Mouse (Mus musculus) hindbrain, embryonic 13.5 days (tissue): ENCODE measurements around the gene Faxc. TPM values are rescaled to one million over a fixed set of nuclear protein-coding genes. Genes with fewer than 3 reads are reported as not detected.
A peak's percentile ranks its signal among the peaks of the same experiment; 100 is the strongest.

Experiments used
- ATAC-seq: fragments of 200-750 bp; cut with Nextera tagmentation; 2 replicates; pipeline ENCODE4 v1.8.0; 2017; ENCODE audit warnings: moderate TSS enrichment; ENCODE audit not compliant: low FRiP score
- H3K27ac ChIP-seq: fragments of 300-500 bp; sonication (generic); 2 replicates; pipeline ENCODE4 v1.5.1; 2015; ENCODE audit warnings: inconsistent platforms, mild to moderate bottlenecking, moderate library complexity
- H3K27me3 ChIP-seq: fragments of 300-500 bp; sonication (generic); 2 replicates; pipeline ENCODE4 v1.6.1; 2015; ENCODE audit warnings: mild to moderate bottlenecking, inconsistent platforms
- H3K36me3 ChIP-seq: fragments of 300-500 bp; sonication (generic); 2 replicates; pipeline ENCODE4 v1.6.1; 2015; ENCODE audit warnings: mild to moderate bottlenecking, inconsistent platforms
- H3K4me1 ChIP-seq: fragments of 300-500 bp; sonication (generic); replicated peaks from 2 replicates; pipeline ENCODE4 v1.6.1; 2015; ENCODE audit warnings: inconsistent platforms
- H3K4me2 ChIP-seq: fragments of 300-500 bp; sonication (generic); 2 replicates; pipeline ENCODE4 v1.6.1; 2015; ENCODE audit warnings: inconsistent platforms, mild to moderate bottlenecking, moderate library complexity
- H3K4me3 ChIP-seq: fragments of 300-500 bp; sonication (generic); 2 replicates; pipeline ENCODE4 v1.5.1; 2015; ENCODE audit warnings: mild to moderate bottlenecking, inconsistent platforms
- H3K9ac ChIP-seq: fragments of 300-500 bp; sonication (generic); 2 replicates; pipeline ENCODE4 v1.6.1; 2015; ENCODE audit warnings: mild to moderate bottlenecking, inconsistent platforms
- H3K9me3 ChIP-seq: fragments of 300-500 bp; sonication (generic); 2 replicates; pipeline ENCODE4 v1.6.1; 2016; ENCODE audit warnings: inconsistent platforms
- WGBS: fragments of 180-500 bp; shearing (Covaris S2); methylation state at CpG from one replicate; pipeline ENCODE4 v1.1.7; 2015; 5-methylcytosine and 5-hydroxymethylcytosine counted together
- polyA plus RNA-seq: library from polyadenylated mRNA; unstranded; fragments of >200 nt; fragmentation: Nextera tagmentation; extraction: Ambion mirVana; gene quantifications from 2 replicates; pipeline ENCODE4 v1.2.1, GENCODE M21; 2015

Gene Faxc
- polyA plus RNA-seq, 1 experiment from 2014 or later = 20.0 TPM

GRCm38 (mm10) chr4:21974126-21974525, 43.0 kb downstream of the Faxc start:
- Histone ChIP-seq H3K4me3 (no peak overlapping the region), H3K4me1 (0 out of 2 replicates have a peak, but pooled peaks cover 8% of the 10 kb centered on the region), H3K9ac (no peak overlapping the region), H3K27ac (no peak overlapping the region), H3K4me2 (no peak overlapping the region), H3K27me3 (no peaks in the 10 kb centered on the region), H3K36me3 (peaks cover 18% of the 10 kb centered on the region), H3K9me3 (no peaks in the 10 kb centered on the region)
- WGBS = 65% methylated on average over 3 of the region's 3 CpGs
- ATAC-seq = no peak

GRCm38 (mm10) chr4:21980471-21980870, 49.3 kb downstream of the Faxc start:
- Histone ChIP-seq H3K27ac (no peak overlapping the region), H3K9ac (no peak overlapping the region), H3K4me3 (no peak overlapping the region), H3K4me1 (no peaks in the 10 kb centered on the region), H3K27me3 (no peaks in the 10 kb centered on the region), H3K9me3 (no peaks in the 10 kb centered on the region), H3K4me2 (no peak overlapping the region), H3K36me3 (peaks cover 25% of the 10 kb centered on the region)
- no peak for ATAC-seq
- WGBS = 91% methylated on average over 4 of the region's 4 CpGs

- Histone ChIP-seq H3K9me3 (no peaks in the 10 kb centered on the region), H3K4me2 (no peak overlapping the region), H3K4me3 (no peak overlapping the region), H3K27me3 (no peaks in the 10 kb centered on the region), H3K27ac (no peak overlapping the region), H3K36me3 (peaks cover 30% of the 10 kb centered on the region), H3K4me1 (no peaks in the 10 kb centered on the region), H3K9ac (no peak overlapping the region)
- no peak for ATAC-seq
- WGBS = 98% methylated on average over 9 of the region's 9 CpGs
Measured at GRCm38 (mm10) chr4:21982449-21982848, 51.3 kb downstream of the Faxc start.

DNA sequence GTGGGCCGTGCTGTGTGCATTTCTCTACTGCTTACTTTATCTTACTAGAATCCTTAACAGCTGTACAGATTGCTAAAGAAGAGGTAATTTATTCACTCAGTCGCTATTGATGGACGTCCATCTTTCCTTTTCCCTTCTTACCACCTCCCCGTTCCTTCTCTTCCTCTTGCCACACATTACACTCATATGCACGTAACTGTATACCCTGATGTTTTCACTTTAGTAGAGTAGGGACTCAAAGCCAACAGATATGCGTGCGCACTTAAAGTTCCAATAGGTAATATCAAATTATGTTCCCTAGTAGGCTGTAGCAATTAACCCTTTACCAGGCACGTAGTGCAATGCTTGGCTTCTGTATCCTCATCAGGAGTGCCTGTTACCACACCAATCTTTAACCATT, 55.7 kb downstream of the Faxc start:
- WGBS = 86% methylated on average over 8 of the region's 8 CpGs
- no peak overlapping the region for H3K9ac ChIP-seq
- no peak overlapping the region for H3K4me2 ChIP-seq
- no peaks in the 10 kb centered on the region for H3K27me3 ChIP-seq
- ATAC-seq = no peak
- H3K9me3 ChIP-seq = no peaks in the 10 kb centered on the region
- no peak overlapping the region for H3K4me3 ChIP-seq
- H3K4me1 ChIP-seq = no peaks in the 10 kb centered on the region
- H3K36me3 ChIP-seq = peaks cover 30% of the 10 kb centered on the region
- H3K27ac ChIP-seq = no peak overlapping the region

DNA sequence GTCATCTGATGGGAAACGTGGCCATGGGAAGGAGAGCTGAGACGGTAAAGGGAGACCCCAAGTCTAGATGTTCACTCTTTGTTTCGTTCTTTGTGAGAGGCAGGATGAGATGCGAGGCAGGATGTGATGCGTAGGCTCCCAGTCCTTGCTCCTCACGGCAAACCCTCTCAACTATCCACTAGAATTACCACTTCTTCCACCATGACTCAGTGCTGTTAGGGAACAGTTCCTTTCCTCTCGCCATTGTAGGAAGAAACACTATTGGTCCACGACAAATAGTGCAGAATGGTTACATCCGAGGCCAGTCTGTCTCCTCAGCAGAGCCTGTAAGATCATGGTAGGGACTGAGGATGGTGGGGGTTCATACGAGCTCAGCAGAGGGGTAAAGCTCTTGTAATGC, 56.3 kb downstream of the Faxc start:
- Histone ChIP-seq H3K27me3 (no peaks in the 10 kb centered on the region), H3K36me3 (peaks cover 27% of the 10 kb centered on the region), H3K9ac (no peak overlapping the region), H3K4me3 (no peak overlapping the region), H3K4me2 (no peak overlapping the region), H3K9me3 (no peaks in the 10 kb centered on the region), H3K4me1 (no peaks in the 10 kb centered on the region), H3K27ac (no peak overlapping the region)
- 92% methylated on average over 10 of the region's 10 CpGs for WGBS
- no peak for ATAC-seq

GRCm38 (mm10) chr4:21989571-21990091, 58.5 kb downstream of the Faxc start:
- no peak for ATAC-seq
- Histone ChIP-seq H3K27me3 (no peaks in the 10 kb centered on the region), H3K36me3 (peaks cover 44% of the 10 kb centered on the region), H3K27ac (no peak overlapping the region), H3K4me2 (no peak overlapping the region), H3K9ac (no peak overlapping the region), H3K4me1 (no peaks in the 10 kb centered on the region), H3K9me3 (no peaks in the 10 kb centered on the region), H3K4me3 (no peak overlapping the region)
- 90% methylated on average over 3 of the region's 3 CpGs for WGBS

DNA sequence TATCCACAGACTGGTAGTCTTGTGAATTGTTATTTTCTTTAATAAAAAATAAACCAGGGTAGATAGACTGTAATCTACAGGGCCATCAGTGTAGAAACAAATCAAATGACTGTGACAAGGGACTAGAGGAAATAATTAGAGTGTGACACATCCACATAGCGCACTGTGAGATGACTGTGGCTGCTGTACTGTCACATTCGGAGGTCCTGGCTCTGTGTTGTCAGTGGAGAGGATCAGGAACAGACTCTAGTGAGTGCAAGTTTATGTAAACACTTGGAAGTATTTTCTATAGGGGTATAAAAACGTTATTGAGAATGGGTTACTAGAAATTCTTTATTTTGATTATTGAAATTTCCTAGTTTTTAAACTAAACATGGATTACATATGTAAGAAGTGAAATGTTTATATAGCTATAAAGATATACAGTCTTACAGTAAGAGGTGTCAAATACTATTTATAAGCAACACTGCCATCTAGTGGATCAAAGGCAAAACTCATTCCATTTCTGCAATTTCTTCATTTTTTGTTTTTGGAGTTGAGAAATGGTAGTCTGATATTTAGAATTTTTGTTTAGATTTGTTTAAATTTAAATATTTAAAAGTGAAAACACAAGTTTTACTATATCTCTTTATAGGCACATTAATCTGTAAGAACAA, 59.6 kb downstream of the Faxc start:
- Histone ChIP-seq H3K36me3 (peaks cover 48% of the 10 kb centered on the region), H3K9me3 (no peaks in the 10 kb centered on the region), H3K27ac (no peak overlapping the region), H3K27me3 (no peaks in the 10 kb centered on the region), H3K4me1 (no peaks in the 10 kb centered on the region), H3K4me2 (no peak overlapping the region), H3K4me3 (no peak overlapping the region), H3K9ac (no peak overlapping the region)
- ATAC-seq = 0 out of 2 replicates have a peak, but pooled peaks have one; percentile 41
- WGBS = 57% methylated on average over 3 of the region's 3 CpGs

DNA sequence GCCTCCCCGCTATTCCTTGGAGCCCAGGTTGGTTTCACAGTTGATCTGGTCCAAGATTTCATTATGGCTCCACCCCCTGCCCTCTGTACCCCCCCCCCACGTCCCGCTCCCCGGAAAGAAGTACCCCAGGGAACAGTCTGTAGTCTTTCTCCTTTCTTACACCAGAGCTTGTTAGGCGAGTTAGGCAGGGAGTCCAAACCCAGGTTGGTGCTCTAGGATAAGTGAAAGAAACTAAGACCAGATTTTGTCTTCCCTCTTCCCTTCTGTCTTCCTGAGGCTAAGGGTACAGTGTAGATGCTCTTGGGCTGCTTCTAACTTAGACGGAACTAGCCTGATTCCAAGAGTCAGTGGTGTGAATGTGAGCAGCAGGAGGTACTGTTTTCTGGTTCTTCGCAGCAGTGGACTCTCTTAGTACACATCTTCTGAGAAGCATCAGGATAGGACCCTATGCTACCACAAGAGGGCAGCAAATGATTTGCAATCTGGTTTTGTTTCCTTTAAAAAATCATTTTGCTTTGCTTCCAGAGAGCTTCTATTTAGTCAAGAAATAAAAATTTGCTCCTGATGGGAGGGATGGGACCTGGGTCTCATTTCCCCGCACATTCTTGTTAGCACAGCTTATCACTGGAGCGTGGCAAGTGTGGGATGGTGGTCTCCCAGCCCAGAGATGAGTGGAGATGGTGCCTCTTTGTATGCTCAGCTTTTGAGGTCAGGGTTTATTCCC, 86.7 kb downstream of the Faxc start:
- Histone ChIP-seq H3K4me2 (peak overlapping the region; percentile 34; the same call in 1 of the 2 replicates), H3K36me3 (no peaks in the 10 kb centered on the region), H3K27ac (0 out of 2 replicates have a peak overlapping the region, but pooled peaks have one; percentile 26), H3K4me1 (peaks cover 11% of the 10 kb centered on the region), H3K27me3 (no peaks in the 10 kb centered on the region), H3K9me3 (no peaks in the 10 kb centered on the region), H3K4me3 (no peak overlapping the region), H3K9ac (peak overlapping the region; percentile 20; the same call in 1 of the 2 replicates)
- peak; percentile 88 for ATAC-seq
- WGBS = 15% methylated on average over 9 of the region's 9 CpGs

DNA sequence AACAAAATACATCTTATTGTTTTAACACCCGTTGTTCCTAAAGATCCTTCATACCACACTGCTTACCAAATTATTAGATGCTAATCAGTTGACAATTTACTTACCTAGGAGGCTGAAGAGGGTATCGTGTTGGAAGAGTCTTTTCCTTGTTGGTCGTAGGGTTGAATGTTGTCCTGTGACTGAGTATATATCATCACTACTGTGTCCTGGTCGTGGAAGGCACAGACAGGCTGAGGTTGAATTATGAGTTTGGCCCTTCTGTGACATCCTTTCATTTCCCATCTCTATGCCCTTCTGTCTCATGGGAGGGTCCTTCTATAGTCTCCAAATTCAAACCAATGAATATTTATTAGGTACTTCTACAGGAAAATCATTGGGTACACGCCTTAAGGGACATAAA, 87.3 kb downstream of the Faxc start:
- Histone ChIP-seq H3K4me2 (peak overlapping the region; percentile 34; the same call in 1 of the 2 replicates), H3K36me3 (no peaks in the 10 kb centered on the region), H3K4me3 (no peak overlapping the region), H3K4me1 (peaks cover 11% of the 10 kb centered on the region), H3K27me3 (no peaks in the 10 kb centered on the region), H3K9ac (0 out of 2 replicates have a peak overlapping the region, but pooled peaks have one; percentile 20), H3K27ac (0 out of 2 replicates have a peak overlapping the region, but pooled peaks have one; percentile 26), H3K9me3 (no peaks in the 10 kb centered on the region)
- peak; percentile 68 for ATAC-seq
- 35% methylated on average over 5 of the region's 5 CpGs for WGBS

- H3K4me3 ChIP-seq = no peak overlapping the region
- 44% methylated on average over 2 of the region's 2 CpGs for WGBS
- H3K4me1 ChIP-seq = no peaks in the 10 kb centered on the region
- no peaks in the 10 kb centered on the region for H3K36me3 ChIP-seq
- H3K27ac ChIP-seq = no peak overlapping the region
- H3K27me3 ChIP-seq = no peaks in the 10 kb centered on the region
- no peaks in the 10 kb centered on the region for H3K9me3 ChIP-seq
- no peak overlapping the region for H3K4me2 ChIP-seq
- peak; percentile 54; the same call in 1 of the 2 replicates for ATAC-seq
- H3K9ac ChIP-seq = no peak overlapping the region
Measured at GRCm38 (mm10) chr4:22029951-22030350, 98.8 kb downstream of the Faxc start.
